10 mouse cellular contexts compared by ENCODE assay signal in the genomic region with DNA sequence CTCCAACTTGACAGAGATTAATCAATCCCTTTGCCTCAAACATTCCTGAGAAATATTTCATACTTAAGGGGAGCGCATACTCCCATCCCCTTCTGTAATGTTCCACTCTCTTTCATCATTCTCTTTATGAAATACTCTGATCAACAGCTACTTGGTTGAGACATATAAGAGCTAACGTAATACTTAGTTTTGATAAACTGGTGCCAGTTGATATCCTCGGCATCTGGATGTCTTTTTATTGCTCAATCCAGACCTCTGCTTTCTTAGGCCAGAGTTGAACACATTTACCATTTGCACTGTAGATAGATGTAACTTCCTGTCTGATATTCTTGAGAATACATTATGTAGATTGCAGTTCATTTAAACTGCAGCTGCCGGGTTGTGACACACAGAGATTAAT.
"Had no signal": no experiment of that assay in that cellular context is flagged by ENCODE, and none has a peak within 500 bp of the region (broad histone marks: within the 10 kb centered on the region; RNA-seq: fewer than 3 reads in every experiment).

No protein-coding gene starts in this region.

- H3K4me1 ChIP-seq: limb, embryonic 15.5 days; liver, embryonic 12.5 days; neural tube, embryonic 12.5 days had no signal

- H3K9me3 ChIP-seq: limb, embryonic 15.5 days; liver, embryonic 12.5 days; neural tube, embryonic 12.5 days had no signal

- H3K9ac ChIP-seq: limb, embryonic 15.5 days; liver, embryonic 12.5 days; neural tube, embryonic 12.5 days had no signal

- H3K27me3 ChIP-seq: limb, embryonic 15.5 days; liver, embryonic 12.5 days; neural tube, embryonic 12.5 days had no signal

- H3K4me3 ChIP-seq: limb, embryonic 15.5 days; liver, embryonic 12.5 days; neural tube, embryonic 12.5 days had no signal

- ATAC-seq: intestine, postnatal 0 days; liver, embryonic 12.5 days had no signal

- H3K27ac ChIP-seq: limb, embryonic 15.5 days; liver, embryonic 12.5 days; neural tube, embryonic 12.5 days; stomach, postnatal 0 days had no signal

- H3K36me3 ChIP-seq: limb, embryonic 15.5 days; liver, embryonic 12.5 days; neural tube, embryonic 12.5 days had no signal

- H3K4me2 ChIP-seq: limb, embryonic 15.5 days; liver, embryonic 12.5 days; neural tube, embryonic 12.5 days had no signal

- DNase-seq: kidney, adult 8-10 months; kidney, postnatal 25 days; layer of hippocampus, postnatal 36 days; midbrain, embryonic 14.5 days; thymus, postnatal 4 days had no signal
